Mouse (Mus musculus): Measurements from ENCODE around the gene Gna13.

DNA sequence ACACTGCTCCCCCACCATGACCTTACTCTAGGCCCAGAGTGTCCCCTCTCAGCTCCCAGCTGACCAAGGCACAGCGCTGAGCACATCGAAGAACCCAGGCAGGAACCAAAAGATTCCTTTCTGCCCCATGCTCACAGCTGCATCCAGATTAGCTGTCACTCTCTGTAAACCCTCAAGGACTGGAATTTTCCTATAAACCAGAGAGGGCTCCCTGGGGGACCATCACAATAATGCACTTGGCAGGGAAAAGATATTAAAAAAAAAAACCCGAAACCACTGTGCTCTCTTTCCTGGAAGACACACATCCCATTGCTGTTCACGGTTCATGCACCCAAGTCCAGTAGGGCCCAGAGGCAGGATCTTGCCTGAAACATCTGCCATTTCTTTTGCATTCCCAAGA is 33.3 kb upstream of the Gna13 start:
- no peak for TF ChIP-seq CTCF (IDR thresholded peaks at IDR 0.05; ENCODE audit: low read depth)
- no peak for TF ChIP-seq EP300 (optimal IDR thresholded peaks at IDR 0.05)
